Mouse (Mus musculus): ENCODE results near the gene Nynrin. TPM values are rescaled to one million over a fixed set of nuclear protein-coding genes. Genes with fewer than 3 reads are reported as not detected.

Gene Nynrin
- polyA plus RNA-seq, 1 experiment from 2014 or later = 12.2 TPM

DNA sequence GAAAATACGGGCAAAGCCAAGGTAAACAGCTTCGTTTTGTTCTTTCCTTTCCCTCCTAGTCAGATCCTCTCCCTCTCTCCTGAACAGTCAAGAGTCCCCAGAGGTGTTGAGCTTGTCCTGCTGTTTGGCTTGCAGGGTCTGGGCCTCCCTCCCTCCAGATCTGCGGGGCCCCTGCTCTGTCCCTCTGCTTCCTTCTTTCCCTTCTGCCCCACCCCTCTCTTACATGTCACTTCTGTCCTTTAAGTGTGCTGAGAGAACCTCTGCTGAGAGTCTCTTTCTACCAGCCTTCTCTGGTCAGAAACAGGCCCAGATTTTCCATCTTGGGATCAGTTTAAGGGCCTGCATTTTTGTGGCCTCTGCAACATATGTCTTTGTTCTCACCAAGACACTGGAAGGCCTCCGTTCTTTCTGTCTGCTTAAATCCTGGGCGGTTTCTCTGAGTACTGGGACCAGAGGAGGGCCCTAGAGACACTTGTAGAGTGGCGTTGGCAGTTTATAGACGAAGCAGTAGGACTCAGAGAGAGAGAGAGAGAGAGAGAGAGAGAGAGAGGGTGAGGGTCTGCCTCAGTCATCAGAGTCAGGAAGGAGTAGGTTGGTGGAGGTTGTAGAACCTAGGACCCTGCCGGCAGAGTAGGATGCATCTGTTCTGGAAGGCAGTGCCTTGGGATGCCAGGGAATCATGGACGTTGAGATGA, 743 bp downstream of the Nynrin start:
- no peak for ATAC-seq (replicated peaks; ENCODE audit: low FRiP score)
- H3K4me2 ChIP-seq = peak overlapping the region; percentile 87
- no peaks in the 10 kb centered on the region for H3K36me3 ChIP-seq (ENCODE audit: control insufficient read depth, insufficient read depth, low read length)
- H3K27me3 ChIP-seq (replicated peaks; ENCODE audit: control insufficient read depth, insufficient read depth, low read length) = no peaks in the 10 kb centered on the region; the same call in 1 of the 2 replicates
- no peak for DNase-seq (ENCODE audit: low spot score)
- peak overlapping the region; percentile 63 for H3K4me3 ChIP-seq (ENCODE audit: low read depth, low read length)
- H3K9ac ChIP-seq (ENCODE audit: low read depth, low read length) = peak overlapping the region; percentile 74
- WGBS = 5% methylated on average over 9 of the region's 9 CpGs
- H3K27ac ChIP-seq (ENCODE audit: low read depth, low read length) = peak overlapping the region; percentile 91
- no peaks in the 10 kb centered on the region for H3K9me3 ChIP-seq (ENCODE audit: control insufficient read depth, low read length)
- peaks cover 47% of the 10 kb centered on the region for H3K4me1 ChIP-seq (replicated peaks; ENCODE audit: control insufficient read depth, insufficient read depth, low read length)

DNA sequence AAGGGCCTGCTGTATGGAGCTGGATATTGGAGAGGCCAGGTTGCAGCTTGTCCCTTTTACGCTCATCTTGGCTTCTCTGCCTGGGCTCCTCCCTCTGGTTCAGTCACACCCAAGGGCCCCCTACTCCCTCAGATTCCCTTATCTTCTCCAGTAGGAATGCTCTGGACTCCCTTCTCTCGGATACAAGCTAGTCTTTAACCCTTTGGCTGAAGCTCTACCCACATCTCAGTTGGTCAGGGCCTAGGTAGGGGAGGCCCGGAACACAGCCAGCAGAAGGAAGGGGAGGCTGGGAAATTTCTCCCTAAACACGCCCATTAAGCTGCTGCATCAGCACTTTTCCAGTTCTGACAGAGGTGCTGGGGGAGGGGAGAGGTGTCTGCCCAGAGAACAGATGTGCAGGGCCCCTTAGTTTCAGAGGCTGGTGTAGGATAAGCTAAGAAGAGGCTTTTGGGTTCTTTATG, 1.3 kb downstream of the Nynrin start:
- H3K27ac ChIP-seq (ENCODE audit: low read depth, low read length) = peak overlapping the region; percentile 91
- H3K4me1 ChIP-seq (replicated peaks; ENCODE audit: control insufficient read depth, insufficient read depth, low read length) = peaks cover 47% of the 10 kb centered on the region
- H3K36me3 ChIP-seq (ENCODE audit: control insufficient read depth, insufficient read depth, low read length) = no peaks in the 10 kb centered on the region
- 7% methylated on average over 4 of the region's 4 CpGs for WGBS
- H3K9me3 ChIP-seq (ENCODE audit: control insufficient read depth, low read length) = no peaks in the 10 kb centered on the region
- ATAC-seq (replicated peaks; ENCODE audit: low FRiP score) = peak; percentile 36
- H3K4me2 ChIP-seq = peak overlapping the region; percentile 87
- peak overlapping the region; percentile 74 for H3K9ac ChIP-seq (ENCODE audit: low read depth, low read length)
- DNase-seq (ENCODE audit: low spot score) = peak; percentile 43
- H3K27me3 ChIP-seq (replicated peaks; ENCODE audit: control insufficient read depth, insufficient read depth, low read length) = no peaks in the 10 kb centered on the region; the same call in 1 of the 2 replicates
- peak overlapping the region; percentile 63 for H3K4me3 ChIP-seq (ENCODE audit: low read depth, low read length)

DNA sequence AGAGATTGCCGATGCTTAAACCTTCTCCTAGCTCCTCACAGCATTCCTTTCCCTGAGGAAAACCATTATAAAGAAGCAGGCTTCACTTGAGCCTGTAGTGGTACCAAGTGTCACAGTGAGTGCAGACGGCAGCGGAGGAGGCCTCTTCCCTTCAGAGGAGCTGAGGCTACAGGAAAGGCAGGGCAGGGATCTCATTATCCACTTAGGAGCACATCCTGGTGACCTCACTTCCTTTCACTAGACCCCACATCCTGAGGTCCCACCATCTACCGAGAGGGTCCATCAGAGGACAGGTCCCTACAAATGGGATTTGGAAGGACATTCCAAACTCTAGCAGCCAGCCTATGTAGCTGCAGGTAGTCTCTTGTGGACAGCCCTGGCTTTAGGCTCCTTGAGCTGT, 3.8 kb downstream of the Nynrin start:
- no peaks in the 10 kb centered on the region for H3K27me3 ChIP-seq (replicated peaks; ENCODE audit: control insufficient read depth, insufficient read depth, low read length)
- 49% methylated on average over 4 of the region's 4 CpGs for WGBS
- no peak overlapping the region for H3K4me3 ChIP-seq (ENCODE audit: low read depth, low read length)
- peaks cover 55% of the 10 kb centered on the region for H3K4me1 ChIP-seq (replicated peaks; ENCODE audit: control insufficient read depth, insufficient read depth, low read length)
- H3K36me3 ChIP-seq (ENCODE audit: control insufficient read depth, insufficient read depth, low read length) = no peaks in the 10 kb centered on the region
- DNase-seq (ENCODE audit: low spot score) (no peak), ATAC-seq (replicated peaks; ENCODE audit: low FRiP score) (no peak)
- H3K9me3 ChIP-seq (ENCODE audit: control insufficient read depth, low read length) = no peaks in the 10 kb centered on the region
- H3K9ac ChIP-seq (ENCODE audit: low read depth, low read length) = no peak overlapping the region
- H3K27ac ChIP-seq (ENCODE audit: low read depth, low read length) = no peak overlapping the region
- H3K4me2 ChIP-seq = peak overlapping the region; percentile 31

DNA sequence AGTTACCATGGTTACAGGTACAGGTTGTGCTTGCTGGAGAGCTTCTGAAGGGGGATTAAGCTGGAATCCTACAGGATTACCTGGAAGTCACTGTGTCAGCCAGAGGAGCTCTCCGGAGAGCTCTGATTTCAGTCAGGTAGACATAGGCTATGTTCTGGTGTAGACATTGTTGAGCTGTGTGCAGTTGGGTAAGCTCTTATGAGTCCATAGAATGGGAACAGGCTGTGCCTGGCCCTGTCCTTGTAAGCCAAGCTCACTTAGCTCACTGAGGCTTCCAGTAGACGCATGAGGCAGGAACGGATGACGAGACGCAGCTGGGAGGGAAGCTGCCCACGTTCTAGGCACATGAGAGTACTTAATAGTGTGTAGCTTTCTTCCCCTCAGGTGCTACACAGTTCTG, 8.4 kb downstream of the Nynrin start:
- H3K9ac ChIP-seq (ENCODE audit: low read depth, low read length) = no peak overlapping the region
- H3K27me3 ChIP-seq (replicated peaks; ENCODE audit: control insufficient read depth, insufficient read depth, low read length) = no peaks in the 10 kb centered on the region
- peaks cover 20% of the 10 kb centered on the region for H3K4me1 ChIP-seq (replicated peaks; ENCODE audit: control insufficient read depth, insufficient read depth, low read length)
- no peak overlapping the region for H3K4me3 ChIP-seq (ENCODE audit: low read depth, low read length)
- 87% methylated on average over 6 of the region's 6 CpGs for WGBS
- ATAC-seq (replicated peaks; ENCODE audit: low FRiP score) (no peak), DNase-seq (ENCODE audit: low spot score) (no peak)
- no peaks in the 10 kb centered on the region for H3K9me3 ChIP-seq (ENCODE audit: control insufficient read depth, low read length)
- no peak overlapping the region for H3K27ac ChIP-seq (ENCODE audit: low read depth, low read length)
- peaks cover 13% of the 10 kb centered on the region; the same call in 1 of the 2 replicates for H3K36me3 ChIP-seq (ENCODE audit: control insufficient read depth, insufficient read depth, low read length)
- H3K4me2 ChIP-seq = no peak overlapping the region

DNA sequence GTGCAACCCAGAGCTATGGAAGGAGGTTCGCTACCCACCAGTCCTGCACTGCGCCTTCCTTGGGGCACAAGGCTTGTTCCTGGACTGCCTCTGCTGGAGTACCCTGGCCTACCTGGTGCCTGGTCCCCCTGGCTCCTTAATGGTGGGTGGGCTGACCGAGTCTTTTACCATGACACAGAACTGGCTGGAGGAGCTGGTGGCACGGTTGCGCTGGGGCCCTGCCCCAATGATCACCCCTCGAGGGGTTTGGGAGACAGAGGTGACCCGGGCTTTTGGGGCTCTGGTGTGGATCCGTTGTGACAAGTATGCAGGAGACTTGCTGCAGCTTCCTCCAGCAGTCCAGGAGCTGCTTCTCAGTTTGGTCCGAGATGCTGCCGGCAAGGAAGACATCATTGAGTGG, 9.2 kb downstream of the Nynrin start:
- peaks cover 16% of the 10 kb centered on the region for H3K4me1 ChIP-seq (replicated peaks; ENCODE audit: control insufficient read depth, insufficient read depth, low read length)
- no peak overlapping the region for H3K4me2 ChIP-seq
- H3K27me3 ChIP-seq (replicated peaks; ENCODE audit: control insufficient read depth, insufficient read depth, low read length) = no peaks in the 10 kb centered on the region
- no peak overlapping the region for H3K9ac ChIP-seq (ENCODE audit: low read depth, low read length)
- DNase-seq (ENCODE audit: low spot score) (no peak), ATAC-seq (replicated peaks; ENCODE audit: low FRiP score) (no peak)
- H3K4me3 ChIP-seq (ENCODE audit: low read depth, low read length) = no peak overlapping the region
- no peak overlapping the region for H3K27ac ChIP-seq (ENCODE audit: low read depth, low read length)
- WGBS = 90% methylated on average over 10 of the region's 10 CpGs
- H3K36me3 ChIP-seq (ENCODE audit: control insufficient read depth, insufficient read depth, low read length) = peaks cover 16% of the 10 kb centered on the region; the same call in 1 of the 2 replicates
- H3K9me3 ChIP-seq (ENCODE audit: control insufficient read depth, low read length) = no peaks in the 10 kb centered on the region

DNA sequence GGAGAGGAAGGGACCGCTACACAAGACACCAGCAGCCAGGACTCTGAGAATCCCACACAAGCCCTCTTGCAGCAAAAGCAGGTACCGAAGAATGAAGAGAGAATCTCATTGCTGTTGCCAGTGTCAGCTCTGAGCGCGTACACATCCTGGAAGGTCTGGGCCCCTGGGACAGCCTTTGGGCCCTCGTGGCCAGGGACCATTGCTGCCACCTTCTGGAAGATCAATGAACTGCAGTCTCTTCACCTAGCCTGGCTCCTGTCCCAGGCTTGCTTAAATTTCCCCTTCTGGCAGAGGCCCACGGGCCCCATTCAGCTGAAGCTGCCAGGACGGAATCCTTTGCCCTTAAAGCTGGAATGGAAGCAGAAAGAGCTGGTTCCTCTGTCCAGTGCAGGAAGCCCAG, 10.0 kb downstream of the Nynrin start:
- Histone ChIP-seq H3K27ac (ENCODE audit: low read depth, low read length) (no peak overlapping the region), H3K4me1 (replicated peaks; ENCODE audit: control insufficient read depth, insufficient read depth, low read length) (peaks cover 16% of the 10 kb centered on the region), H3K27me3 (replicated peaks; ENCODE audit: control insufficient read depth, insufficient read depth, low read length) (no peaks in the 10 kb centered on the region), H3K4me3 (ENCODE audit: low read depth, low read length) (no peak overlapping the region), H3K4me2 (no peak overlapping the region), H3K36me3 (ENCODE audit: control insufficient read depth, insufficient read depth, low read length) (peaks cover 21% of the 10 kb centered on the region; the same call in 1 of the 2 replicates), H3K9me3 (ENCODE audit: control insufficient read depth, low read length) (no peaks in the 10 kb centered on the region), H3K9ac (ENCODE audit: low read depth, low read length) (no peak overlapping the region)
- WGBS = 41% methylated on average over 7 of the region's 7 CpGs
- DNase-seq (ENCODE audit: low spot score) (peak; percentile 75), ATAC-seq (replicated peaks; ENCODE audit: low FRiP score) (peak; percentile 40; the same call in 1 of the 2 replicates)

DNA sequence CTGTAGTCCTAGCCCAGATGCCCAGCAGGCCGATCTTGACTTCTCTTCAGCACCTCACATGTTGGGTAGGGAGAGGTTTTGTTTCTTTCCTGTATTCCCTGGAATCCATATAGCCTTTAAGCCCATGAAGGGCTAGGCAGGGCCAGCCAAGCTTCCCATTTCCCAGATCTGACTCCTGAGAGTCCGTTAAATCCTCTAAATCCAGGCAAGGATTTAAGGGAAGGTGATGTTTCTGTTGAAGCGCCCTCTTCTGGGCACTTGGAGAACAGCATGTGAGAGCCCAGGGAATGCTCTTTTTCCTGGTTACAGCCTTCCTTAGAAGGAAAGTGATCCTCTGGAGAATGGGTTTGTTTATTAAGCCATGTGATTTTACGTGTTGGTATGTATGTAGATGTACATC, 13.2 kb downstream of the Nynrin start:
- no peaks in the 10 kb centered on the region for H3K9me3 ChIP-seq (ENCODE audit: control insufficient read depth, low read length)
- no peak for DNase-seq (ENCODE audit: low spot score)
- peaks cover 5% of the 10 kb centered on the region; the same call in 1 of the 2 replicates for H3K4me1 ChIP-seq (replicated peaks; ENCODE audit: control insufficient read depth, insufficient read depth, low read length)
- no peak overlapping the region for H3K27ac ChIP-seq (ENCODE audit: low read depth, low read length)
- H3K4me3 ChIP-seq (ENCODE audit: low read depth, low read length) = no peak overlapping the region
- 40% methylated on average over 4 of the region's 4 CpGs for WGBS
- no peaks in the 10 kb centered on the region for H3K27me3 ChIP-seq (replicated peaks; ENCODE audit: control insufficient read depth, insufficient read depth, low read length)
- no peak for ATAC-seq (replicated peaks; ENCODE audit: low FRiP score)
- no peak overlapping the region for H3K9ac ChIP-seq (ENCODE audit: low read depth, low read length)
- H3K4me2 ChIP-seq = no peak overlapping the region
- peaks cover 40% of the 10 kb centered on the region for H3K36me3 ChIP-seq (ENCODE audit: control insufficient read depth, insufficient read depth, low read length)

DNA sequence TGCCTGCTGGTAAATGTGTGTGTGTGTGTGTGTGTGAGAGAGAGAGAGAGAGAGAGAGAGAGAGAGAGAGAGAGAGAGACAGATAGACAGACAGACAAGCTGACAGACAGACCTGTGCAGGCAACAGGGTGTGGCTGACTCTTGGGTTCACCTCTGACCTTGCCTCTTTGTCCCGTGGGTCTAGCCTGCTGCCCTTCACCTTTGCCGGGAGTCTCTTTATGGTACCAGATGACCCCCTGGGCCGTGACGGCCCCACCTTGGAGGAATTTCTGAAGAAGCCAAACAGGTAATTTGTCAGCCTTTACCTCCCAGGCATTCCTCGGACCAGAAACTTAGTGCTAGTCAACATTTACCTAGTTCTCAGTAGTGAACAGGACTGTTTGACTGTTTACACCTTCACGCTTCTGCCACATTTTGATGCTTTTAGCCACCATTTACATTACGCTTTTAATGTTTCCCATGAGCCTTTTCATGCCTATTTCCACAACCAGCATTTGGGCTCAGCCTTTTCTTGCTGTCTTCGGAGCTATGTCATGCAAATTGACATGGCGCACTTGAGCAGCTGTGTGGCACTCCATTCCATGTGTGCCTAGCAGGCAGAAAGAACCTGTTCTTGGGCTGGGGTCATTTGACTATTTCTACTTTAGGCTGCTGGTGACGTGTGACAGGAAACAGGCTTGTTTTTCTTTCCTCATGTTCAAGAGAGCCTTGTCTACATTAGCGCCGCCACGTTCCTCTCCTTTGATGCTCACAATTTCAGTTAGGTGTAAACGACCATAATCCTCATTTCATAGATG, 14.6 kb downstream of the Nynrin start:
- peaks cover 42% of the 10 kb centered on the region for H3K36me3 ChIP-seq (ENCODE audit: control insufficient read depth, insufficient read depth, low read length)
- no peak for ATAC-seq (replicated peaks; ENCODE audit: low FRiP score)

More for the DNA sequence above, 14.6 kb downstream of the Nynrin start:
- Histone ChIP-seq H3K4me2 (no peak overlapping the region), H3K4me1 (replicated peaks; ENCODE audit: control insufficient read depth, insufficient read depth, low read length) (no peaks in the 10 kb centered on the region; the same call in 1 of the 2 replicates), H3K27ac (ENCODE audit: low read depth, low read length) (no peak overlapping the region), H3K4me3 (ENCODE audit: low read depth, low read length) (no peak overlapping the region), H3K27me3 (replicated peaks; ENCODE audit: control insufficient read depth, insufficient read depth, low read length) (no peaks in the 10 kb centered on the region), H3K9ac (ENCODE audit: low read depth, low read length) (no peak overlapping the region), H3K9me3 (ENCODE audit: control insufficient read depth, low read length) (no peaks in the 10 kb centered on the region)
- no peak for DNase-seq (ENCODE audit: low spot score)
- WGBS = 86% methylated on average over 14 of the region's 14 CpGs
